ENCODE assay signal across 7 mouse cellular contexts in genomic region chr8:126825877-126826276, GRCm38 (mm10).
DNase-seq lines count a peak whose midpoint lies in the region; ATAC-seq lines count a peak whose summit lies in the region.

No protein-coding gene starts in this region.

- H3K9me3 ChIP-seq in heart, embryonic 11.5 days (replicated peaks; ENCODE audit: control insufficient read depth, low read length) = no peaks in the 10 kb centered on the region
- H3K9me3 ChIP-seq in kidney, embryonic 15.5 days (replicated peaks) = no peaks in the 10 kb centered on the region
- H3K9me3 ChIP-seq in midbrain, embryonic 11.5 days (ENCODE audit: control insufficient read depth, low read length) = no peaks in the 10 kb centered on the region

- peak; percentile 70 for DNase-seq in ES-CJ7 (ENCODE audit: low read depth, low spot score)
- peak; percentile 54 for DNase-seq in adrenal gland, postnatal 25 days
- peak; percentile 96 for DNase-seq in midbrain, embryonic 11.5 days (ENCODE audit: low spot score, missing footprints)
- DNase-seq in thymus, postnatal 4 days = peak; percentile 81
- no peak for DNase-seq in cerebellum, adult 11-12 months

- 31% methylated on average over 3 of the region's 3 CpGs for WGBS in heart, embryonic 11.5 days (ENCODE audit: insufficient replicate concordance)
- WGBS in kidney, embryonic 15.5 days = 4% methylated on average over 3 of the region's 3 CpGs
- 25% methylated on average over 3 of the region's 3 CpGs for WGBS in midbrain, embryonic 11.5 days

- no peak overlapping the region for H3K4me3 ChIP-seq in heart, embryonic 11.5 days (ENCODE audit: low read depth, low read length)
- H3K4me3 ChIP-seq in kidney, embryonic 15.5 days (replicated peaks) = no peak overlapping the region
- no peak overlapping the region for H3K4me3 ChIP-seq in midbrain, embryonic 11.5 days (ENCODE audit: low read depth, low read length)

- peak overlapping the region; percentile 97 for H3K27ac ChIP-seq in heart, embryonic 11.5 days (ENCODE audit: low read depth, low read length)
- H3K27ac ChIP-seq in kidney, embryonic 15.5 days = peak overlapping the region; percentile 98
- peak overlapping the region; percentile 96 for H3K27ac ChIP-seq in midbrain, embryonic 11.5 days (ENCODE audit: low read depth, low read length)

- peaks cover 51% of the 10 kb centered on the region for H3K4me1 ChIP-seq in heart, embryonic 11.5 days (ENCODE audit: control insufficient read depth, insufficient read depth, low read length)
- peaks cover 79% of the 10 kb centered on the region for H3K4me1 ChIP-seq in kidney, embryonic 15.5 days
- peaks cover 23% of the 10 kb centered on the region for H3K4me1 ChIP-seq in midbrain, embryonic 11.5 days (ENCODE audit: control insufficient read depth, insufficient read depth, low read length)

- peak; percentile 44; the same call in 1 of the 2 replicates for ATAC-seq in heart, embryonic 11.5 days (replicated peaks; ENCODE audit: insufficient number of reproducible peaks, low FRiP score, low TSS enrichment)
- ATAC-seq in kidney, embryonic 15.5 days (replicated peaks; ENCODE audit: low FRiP score) = peak; percentile 49
- ATAC-seq in midbrain, embryonic 11.5 days (ENCODE audit: low FRiP score) = peak; percentile 89

- H3K9ac ChIP-seq in heart, embryonic 11.5 days (ENCODE audit: low read depth, low read length) = peak overlapping the region; percentile 65; the same call in 1 of the 2 replicates
- H3K9ac ChIP-seq in kidney, embryonic 15.5 days = no peak overlapping the region
- H3K9ac ChIP-seq in midbrain, embryonic 11.5 days (ENCODE audit: low read length) = peak overlapping the region; percentile 59

- H3K36me3 ChIP-seq in heart, embryonic 11.5 days (ENCODE audit: control insufficient read depth, insufficient read depth, low read length) = no peaks in the 10 kb centered on the region
- no peaks in the 10 kb centered on the region for H3K36me3 ChIP-seq in kidney, embryonic 15.5 days
- H3K36me3 ChIP-seq in midbrain, embryonic 11.5 days (ENCODE audit: control insufficient read depth, insufficient read depth, low read length) = no peaks in the 10 kb centered on the region

- H3K4me2 ChIP-seq in heart, embryonic 11.5 days = no peak overlapping the region; the same call in 1 of the 2 replicates
- H3K4me2 ChIP-seq in kidney, embryonic 15.5 days = peak overlapping the region; percentile 29; the same call in 1 of the 2 replicates
- H3K4me2 ChIP-seq in midbrain, embryonic 11.5 days = peak overlapping the region; percentile 32

- H3K27me3 ChIP-seq in heart, embryonic 11.5 days (ENCODE audit: control insufficient read depth, insufficient read depth, low read length) = no peaks in the 10 kb centered on the region
- no peaks in the 10 kb centered on the region for H3K27me3 ChIP-seq in kidney, embryonic 15.5 days
- H3K27me3 ChIP-seq in midbrain, embryonic 11.5 days (ENCODE audit: control insufficient read depth, insufficient read depth, low read length) = no peaks in the 10 kb centered on the region
